Mouse (Mus musculus) embryonic facial prominence, embryonic 12.5 days (tissue): ENCODE measurements around the gene Cox7a2. TPM values are rescaled to one million over a fixed set of nuclear protein-coding genes. Genes with fewer than 3 reads are reported as not detected.

Source experiments
- ATAC-seq: fragments of 200-750 bp; cut with Nextera tagmentation; 2 replicates; pipeline ENCODE4 v1.8.0; 2017; ENCODE audit not compliant: insufficient number of reproducible peaks, insufficient read depth, low FRiP score, low TSS enrichment
- H3K27ac ChIP-seq: fragments of 300-500 bp; sonication (generic); 2 replicates; pipeline ENCODE4 v1.5.1; 2016; ENCODE audit warnings: mild to moderate bottlenecking
- H3K27me3 ChIP-seq: fragments of 300-500 bp; sonication (generic); 2 replicates; pipeline ENCODE4 v1.6.1; 2016; ENCODE audit warnings: mild to moderate bottlenecking, moderate library complexity
- H3K36me3 ChIP-seq: fragments of 300-500 bp; sonication (generic); 2 replicates; pipeline ENCODE4 v1.6.1; 2016; ENCODE audit warnings: mild to moderate bottlenecking
- H3K4me1 ChIP-seq: fragments of 300-500 bp; sonication (generic); 2 replicates; pipeline ENCODE4 v1.6.1; 2016
- H3K4me2 ChIP-seq: fragments of 300-500 bp; sonication (generic); replicated peaks from 2 replicates; pipeline ENCODE4 v1.6.1; 2016; ENCODE audit warnings: mild to moderate bottlenecking, moderate library complexity
- H3K4me3 ChIP-seq: fragments of 300-500 bp; sonication (generic); 2 replicates; pipeline ENCODE4 v1.5.1; 2016; ENCODE audit warnings: mild to moderate bottlenecking
- H3K9ac ChIP-seq: fragments of 300-500 bp; sonication (generic); 2 replicates; pipeline ENCODE4 v1.6.1; 2016; ENCODE audit warnings: mild to moderate bottlenecking, moderate library complexity
- H3K9me3 ChIP-seq: fragments of 300-500 bp; sonication (generic); 2 replicates; pipeline ENCODE4 v1.6.1; 2016; ENCODE audit warnings: mild to moderate bottlenecking, moderate library complexity
- WGBS: fragments of 180-500 bp; shearing (Covaris S2); methylation state at CpG from one replicate; pipeline ENCODE4 v1.1.7; 2016; 5-methylcytosine and 5-hydroxymethylcytosine counted together
- polyA plus RNA-seq: library from polyadenylated mRNA; unstranded; fragments of >200 nt; fragmentation: Nextera tagmentation; extraction: Ambion mirVana; gene quantifications from 2 replicates; pipeline ENCODE4 v1.2.1, GENCODE M21; 2016

Cox7a2 gene
- polyA plus RNA-seq, 1 experiment from 2014 or later: 580 TPM

DNA sequence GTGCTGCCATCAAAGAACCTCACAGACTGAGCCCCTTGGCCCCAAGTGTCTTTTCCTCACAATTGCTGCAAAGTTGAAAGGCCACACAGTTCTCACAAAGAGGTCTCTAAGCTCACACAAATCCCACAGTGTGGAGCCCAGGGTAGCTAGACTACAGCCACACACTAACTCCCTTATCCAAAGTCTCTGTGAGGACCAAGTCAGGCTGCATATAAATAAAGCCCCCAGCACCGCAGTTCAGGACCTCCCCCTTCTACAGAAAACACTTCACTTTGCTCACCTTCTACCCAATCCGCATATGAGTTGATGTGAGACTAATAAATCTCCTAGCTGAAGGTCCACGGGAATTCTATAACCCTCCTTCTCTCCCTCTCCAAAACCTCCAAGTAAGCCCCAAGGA is 24.8 kb upstream of the Cox7a2 start:
- Histone ChIP-seq H3K9ac (no peak overlapping the region), H3K4me2 (no peak overlapping the region), H3K27me3 (no peaks in the 10 kb centered on the region), H3K4me3 (no peak overlapping the region), H3K9me3 (no peaks in the 10 kb centered on the region), H3K27ac (no peak overlapping the region), H3K4me1 (peaks cover 4% of the 10 kb centered on the region; the same call in 1 of the 2 replicates), H3K36me3 (no peaks in the 10 kb centered on the region)
- WGBS: 62% methylated on average over 3 of the region's 3 CpGs
- no peak for ATAC-seq

DNA sequence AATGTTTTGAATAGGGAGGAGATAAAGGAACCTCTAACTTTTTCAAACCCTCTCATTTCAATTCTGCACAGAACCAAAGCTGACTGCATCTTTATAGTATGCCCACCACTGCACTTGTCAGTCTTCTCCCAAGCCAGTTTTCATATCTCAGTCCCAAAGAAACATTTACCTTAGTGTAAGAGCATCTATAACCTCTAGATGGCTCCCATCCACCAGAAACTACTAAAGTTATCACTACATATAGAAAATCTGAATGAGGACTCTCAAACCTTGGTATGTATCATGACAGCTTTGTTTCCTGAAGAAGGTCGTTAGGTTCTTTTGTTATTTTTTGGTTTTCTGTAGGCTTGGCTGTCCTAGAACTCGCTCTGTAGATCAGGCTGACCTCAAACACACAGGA is 19.7 kb upstream of the Cox7a2 start:
- H3K4me3 ChIP-seq: no peak overlapping the region
- H3K36me3 ChIP-seq: peaks cover 6% of the 10 kb centered on the region; the same call in 1 of the 2 replicates
- no peaks in the 10 kb centered on the region for H3K4me1 ChIP-seq
- no peak overlapping the region for H3K9ac ChIP-seq
- ATAC-seq: no peak
- WGBS: 73% methylated on average over 2 of the region's 2 CpGs
- no peaks in the 10 kb centered on the region for H3K27me3 ChIP-seq
- H3K4me2 ChIP-seq: no peak overlapping the region
- H3K27ac ChIP-seq: no peak overlapping the region
- H3K9me3 ChIP-seq: no peaks in the 10 kb centered on the region

DNA sequence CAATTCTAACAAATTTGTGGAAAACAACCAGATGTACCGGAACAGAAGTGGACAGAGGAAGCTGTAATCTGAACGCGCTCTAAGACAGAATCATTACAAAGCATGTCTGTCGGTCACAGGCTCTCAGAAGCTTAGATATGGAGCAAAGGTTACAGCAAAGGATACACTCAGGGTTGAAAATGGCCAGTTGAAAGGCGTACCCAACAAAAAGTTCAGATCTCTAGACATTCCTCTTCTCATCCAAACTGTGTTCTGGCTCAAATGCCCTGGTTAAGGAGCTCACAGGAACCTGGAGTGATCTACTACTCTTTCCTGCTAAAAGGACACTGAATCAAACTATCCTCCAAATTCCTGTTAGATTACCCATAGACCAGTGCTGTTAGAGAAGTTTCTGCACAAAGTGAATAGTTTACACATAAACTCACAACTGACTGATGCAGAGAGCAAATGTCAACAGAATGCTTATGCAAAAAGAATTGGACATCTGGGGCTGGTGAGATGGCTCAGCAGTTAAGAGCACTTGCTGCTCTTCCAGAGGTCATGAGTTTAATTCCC is 7.4 kb upstream of the Cox7a2 start:
- Histone ChIP-seq H3K36me3 (0 out of 2 replicates have a peak, but pooled peaks cover 3% of the 10 kb centered on the region), H3K9ac (no peak overlapping the region), H3K4me3 (no peak overlapping the region), H3K27ac (no peak overlapping the region), H3K9me3 (no peaks in the 10 kb centered on the region), H3K4me2 (no peak overlapping the region), H3K27me3 (no peaks in the 10 kb centered on the region), H3K4me1 (no peaks in the 10 kb centered on the region)
- no peak for ATAC-seq
- 89% methylated on average over 5 of the region's 5 CpGs for WGBS

DNA sequence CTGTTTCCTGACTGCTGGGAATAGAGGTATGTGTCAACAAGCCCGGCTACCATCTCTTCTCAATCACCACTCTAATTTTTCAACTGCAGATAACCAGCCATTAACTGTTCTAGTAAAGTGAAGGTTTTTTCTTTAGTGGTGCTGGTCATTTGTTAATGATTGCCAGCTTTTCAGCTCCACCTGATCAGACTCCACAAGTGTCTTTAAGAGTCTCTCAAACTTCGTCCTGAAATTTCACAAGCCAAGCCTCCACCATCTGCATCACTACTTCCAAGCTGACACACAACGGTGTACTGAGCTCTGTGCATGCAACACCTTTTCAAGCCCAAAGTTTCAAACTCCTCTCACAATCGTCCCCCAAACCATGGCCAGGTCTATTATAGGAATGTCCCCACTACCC is 5.7 kb upstream of the Cox7a2 start:
- WGBS: 89% methylated on average over 4 of the region's 4 CpGs

DNA sequence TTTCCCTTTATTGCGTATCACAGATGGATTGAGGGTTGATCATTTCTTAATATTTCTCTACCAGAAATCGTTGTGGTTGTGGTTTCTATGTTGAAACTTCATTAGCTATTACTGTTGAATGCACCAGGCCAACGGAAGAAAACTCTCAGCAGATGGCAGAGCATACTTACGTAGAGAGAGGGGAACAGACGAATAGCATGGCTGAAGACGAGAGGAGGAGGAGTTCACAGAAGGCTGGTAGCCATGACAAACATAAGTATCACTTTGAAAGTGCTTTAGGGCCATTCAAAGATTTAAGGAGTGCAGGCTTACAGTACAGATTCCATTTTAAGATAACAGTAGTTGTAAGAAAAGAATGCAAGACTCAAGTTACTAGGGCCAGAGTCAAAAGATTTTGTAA is 2.8 kb upstream of the Cox7a2 start:
- Histone ChIP-seq H3K27me3 (no peaks in the 10 kb centered on the region), H3K4me2 (no peak overlapping the region), H3K9ac (no peak overlapping the region), H3K27ac (no peak overlapping the region), H3K36me3 (0 out of 2 replicates have a peak, but pooled peaks cover 3% of the 10 kb centered on the region), H3K4me1 (peaks cover 12% of the 10 kb centered on the region; the same call in 1 of the 2 replicates), H3K4me3 (no peak overlapping the region), H3K9me3 (no peaks in the 10 kb centered on the region)
- 80% methylated on average over 6 of the region's 6 CpGs for WGBS
- ATAC-seq: no peak

More for the DNA sequence above, 5.7 kb upstream of the Cox7a2 start:
- Histone ChIP-seq H3K9me3 (no peaks in the 10 kb centered on the region), H3K4me3 (no peak overlapping the region), H3K9ac (no peak overlapping the region), H3K4me1 (no peaks in the 10 kb centered on the region), H3K27me3 (no peaks in the 10 kb centered on the region), H3K4me2 (no peak overlapping the region), H3K36me3 (no peaks in the 10 kb centered on the region), H3K27ac (no peak overlapping the region)
- no peak for ATAC-seq

DNA sequence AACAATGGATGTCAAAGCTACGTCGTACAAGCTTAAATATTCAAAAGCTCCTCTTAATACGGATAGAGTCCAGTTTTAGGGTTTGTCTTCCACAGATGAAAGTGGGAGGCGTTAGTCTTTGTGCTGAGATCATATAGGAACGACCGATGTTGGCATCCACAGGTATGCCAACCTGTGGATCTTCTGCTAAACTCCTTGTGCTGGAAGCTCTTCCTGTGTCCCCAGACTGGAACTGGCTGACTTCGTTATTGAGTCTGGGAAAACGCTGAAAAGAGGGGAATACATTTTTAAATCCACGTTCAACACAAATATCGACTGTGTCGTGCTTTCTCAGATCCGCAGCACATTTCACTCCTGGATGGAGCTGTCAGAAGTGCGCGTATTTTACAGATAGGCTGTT is 398 bp upstream of the Cox7a2 start:
- WGBS: 6% methylated on average over 14 of the region's 14 CpGs
- Histone ChIP-seq H3K27ac (peak overlapping the region; percentile 88), H3K9me3 (no peaks in the 10 kb centered on the region), H3K27me3 (no peaks in the 10 kb centered on the region), H3K4me3 (peak overlapping the region; percentile 92), H3K9ac (peak overlapping the region; percentile 85), H3K4me1 (peaks cover 12% of the 10 kb centered on the region; the same call in 1 of the 2 replicates), H3K36me3 (peaks cover 14% of the 10 kb centered on the region), H3K4me2 (peak overlapping the region; percentile 56)
- peak; percentile 38; the same call in 1 of the 2 replicates for ATAC-seq

DNA sequence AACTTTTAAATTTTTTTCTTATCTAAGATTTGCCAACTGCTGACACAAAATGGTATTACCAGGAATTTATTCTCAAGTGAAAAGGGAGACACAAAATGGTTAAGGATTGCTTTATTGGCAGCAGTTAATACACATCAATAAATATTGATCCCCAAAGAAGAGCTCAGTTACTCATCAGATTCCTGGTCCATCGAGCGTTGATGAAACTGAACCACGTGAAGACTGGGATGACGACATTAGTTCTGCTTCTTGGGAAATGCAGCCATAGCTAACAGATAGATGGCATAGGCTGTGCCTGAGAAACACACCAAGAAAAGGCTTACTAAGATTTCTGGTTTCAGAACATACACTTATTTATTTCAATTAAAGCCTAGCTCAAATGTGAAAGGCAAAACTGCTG is 4.4 kb downstream of the Cox7a2 start:
- H3K4me3 ChIP-seq: no peak overlapping the region
- H3K9me3 ChIP-seq: no peaks in the 10 kb centered on the region
- H3K36me3 ChIP-seq: peaks cover 37% of the 10 kb centered on the region
- ATAC-seq: no peak
- H3K4me1 ChIP-seq: peaks cover 12% of the 10 kb centered on the region; the same call in 1 of the 2 replicates
- no peak overlapping the region for H3K27ac ChIP-seq
- 97% methylated on average over 4 of the region's 4 CpGs for WGBS
- H3K27me3 ChIP-seq: no peaks in the 10 kb centered on the region
- H3K9ac ChIP-seq: no peak overlapping the region
- no peak overlapping the region for H3K4me2 ChIP-seq

DNA sequence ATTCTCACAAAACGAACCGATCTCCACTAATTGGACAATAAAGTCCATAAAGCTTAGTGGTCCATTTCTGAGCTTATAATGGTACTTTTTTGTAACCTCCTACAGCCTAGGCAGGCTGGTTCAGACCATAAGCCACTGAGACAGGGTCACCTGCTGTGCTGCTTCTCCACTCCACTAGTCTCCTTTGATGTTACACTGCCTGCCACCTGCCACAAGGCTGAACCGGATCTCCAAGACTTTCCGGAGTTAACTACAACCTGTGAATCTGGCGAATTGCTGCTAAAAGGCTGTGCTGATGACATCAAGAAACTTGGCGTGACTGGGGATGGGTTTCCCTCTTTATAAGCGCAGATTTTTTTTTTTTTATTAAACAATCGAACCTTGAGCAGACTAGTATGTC is 7.8 kb downstream of the Cox7a2 start:
- Histone ChIP-seq H3K4me3 (no peak overlapping the region), H3K9ac (no peak overlapping the region), H3K4me2 (no peak overlapping the region), H3K9me3 (no peaks in the 10 kb centered on the region), H3K27ac (no peak overlapping the region), H3K36me3 (peaks cover 33% of the 10 kb centered on the region), H3K27me3 (no peaks in the 10 kb centered on the region), H3K4me1 (no peaks in the 10 kb centered on the region)
- WGBS: 81% methylated on average over 8 of the region's 8 CpGs
- no peak for ATAC-seq

DNA sequence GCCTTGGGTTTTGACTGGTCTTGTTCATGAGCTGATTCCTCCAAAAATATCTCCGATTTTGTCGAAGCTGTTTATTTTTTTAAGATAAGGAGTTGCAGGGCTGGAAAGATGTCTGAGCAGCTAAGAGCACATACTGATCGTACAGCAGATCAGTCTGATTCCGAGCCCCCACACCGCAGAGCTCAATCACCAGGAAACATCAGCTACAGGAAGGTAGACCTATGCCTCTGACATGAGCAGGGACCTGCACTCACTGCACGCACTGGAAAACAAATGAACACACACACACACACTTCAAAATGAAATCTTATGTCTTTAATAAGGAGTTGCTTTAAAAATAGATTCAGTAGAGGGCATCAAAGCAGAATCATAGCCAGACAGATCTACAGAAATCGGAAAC is 9.0 kb downstream of the Cox7a2 start:
- Histone ChIP-seq H3K9me3 (no peaks in the 10 kb centered on the region), H3K27me3 (no peaks in the 10 kb centered on the region), H3K27ac (no peak overlapping the region), H3K4me1 (no peaks in the 10 kb centered on the region), H3K4me2 (no peak overlapping the region), H3K36me3 (peaks cover 29% of the 10 kb centered on the region), H3K9ac (no peak overlapping the region), H3K4me3 (no peak overlapping the region)
- 86% methylated on average over 7 of the region's 7 CpGs for WGBS
- no peak for ATAC-seq

DNA sequence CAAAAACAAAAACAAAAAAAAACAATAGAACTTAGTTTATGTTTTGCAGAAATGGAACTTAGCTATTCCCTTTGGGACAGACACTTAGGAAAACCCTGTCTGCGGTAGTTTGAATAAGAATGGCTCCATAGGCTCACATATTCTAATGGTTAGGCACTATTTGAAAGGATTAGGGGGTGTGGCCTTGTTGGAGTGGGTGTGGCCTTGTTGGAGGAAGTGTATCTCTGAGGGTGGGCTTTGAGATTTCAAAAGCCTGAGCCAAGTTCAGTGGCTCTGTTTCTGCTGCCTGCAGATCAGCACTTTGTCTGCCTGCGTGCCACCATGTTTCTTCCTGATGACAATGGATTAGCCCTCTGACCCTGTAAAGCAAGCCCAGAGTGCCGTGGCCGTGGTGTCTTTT is 14.6 kb downstream of the Cox7a2 start:
- no peaks in the 10 kb centered on the region for H3K9me3 ChIP-seq
- no peaks in the 10 kb centered on the region for H3K4me1 ChIP-seq
- no peak for ATAC-seq
- H3K4me3 ChIP-seq: no peak overlapping the region
- no peak overlapping the region for H3K27ac ChIP-seq
- no peaks in the 10 kb centered on the region for H3K27me3 ChIP-seq
- H3K9ac ChIP-seq: no peak overlapping the region
- no peaks in the 10 kb centered on the region for H3K36me3 ChIP-seq
- 58% methylated on average over 4 of the region's 4 CpGs for WGBS
- no peak overlapping the region for H3K4me2 ChIP-seq

DNA sequence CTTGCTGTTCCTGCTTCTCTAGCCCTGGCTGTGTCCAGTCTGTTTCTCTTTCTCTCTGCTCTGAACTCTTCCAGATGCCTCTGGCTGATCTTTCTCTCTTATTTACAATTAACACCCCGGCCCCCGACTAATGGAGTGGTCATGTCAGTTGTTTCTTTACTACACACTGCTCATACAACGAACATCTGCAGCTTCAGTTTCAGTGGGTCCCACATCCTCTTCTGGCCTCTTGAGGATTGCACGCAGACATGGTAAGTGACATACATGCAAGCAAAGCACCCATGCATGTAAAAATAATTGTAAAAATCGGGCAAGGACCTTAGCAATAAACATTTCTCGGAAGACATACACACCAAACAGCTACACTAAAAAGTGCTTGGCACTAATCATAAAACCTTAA is 24.1 kb downstream of the Cox7a2 start:
- H3K27me3 ChIP-seq: no peaks in the 10 kb centered on the region
- ATAC-seq: no peak
- H3K36me3 ChIP-seq: no peaks in the 10 kb centered on the region
- 85% methylated on average over 6 of the region's 6 CpGs for WGBS
- H3K4me2 ChIP-seq: no peak overlapping the region
- no peak overlapping the region for H3K27ac ChIP-seq
- no peaks in the 10 kb centered on the region for H3K4me1 ChIP-seq
- H3K9ac ChIP-seq: no peak overlapping the region
- H3K4me3 ChIP-seq: no peak overlapping the region
- H3K9me3 ChIP-seq: no peaks in the 10 kb centered on the region

DNA sequence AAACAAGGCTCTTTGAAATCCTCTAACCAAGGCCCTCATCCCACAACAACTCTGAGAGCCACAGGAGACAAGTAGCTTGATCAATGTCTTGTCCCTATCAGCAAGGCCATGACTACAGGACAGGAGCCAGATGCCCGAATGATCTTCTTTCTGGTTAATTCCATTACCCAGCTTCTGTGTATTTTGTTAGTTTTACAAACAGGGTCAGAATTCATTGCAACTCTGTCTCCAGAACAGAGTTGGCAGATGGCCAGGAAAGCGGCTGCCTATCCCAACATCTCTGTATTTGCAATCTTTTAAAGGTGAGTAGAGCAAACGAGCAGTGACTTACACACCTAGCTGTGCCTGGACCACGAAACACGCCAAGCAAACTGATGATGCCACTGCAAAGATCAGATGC is 29.4 kb downstream of the Cox7a2 start:
- 85% methylated on average over 5 of the region's 5 CpGs for whole genome bisulfite sequencing
- H3K27ac ChIP-seq: no peak overlapping the region
- H3K9me3 ChIP-seq: no peaks in the 10 kb centered on the region
- no peak overlapping the region for H3K4me3 ChIP-seq
- H3K36me3 ChIP-seq: no peaks in the 10 kb centered on the region
- ATAC-seq: no peak
- H3K9ac ChIP-seq: no peak overlapping the region
- no peaks in the 10 kb centered on the region for H3K4me1 ChIP-seq
- no peak overlapping the region for H3K4me2 ChIP-seq
- H3K27me3 ChIP-seq: no peaks in the 10 kb centered on the region
